Mouse (Mus musculus): ENCODE results near the gene Fgf3.

DNA sequence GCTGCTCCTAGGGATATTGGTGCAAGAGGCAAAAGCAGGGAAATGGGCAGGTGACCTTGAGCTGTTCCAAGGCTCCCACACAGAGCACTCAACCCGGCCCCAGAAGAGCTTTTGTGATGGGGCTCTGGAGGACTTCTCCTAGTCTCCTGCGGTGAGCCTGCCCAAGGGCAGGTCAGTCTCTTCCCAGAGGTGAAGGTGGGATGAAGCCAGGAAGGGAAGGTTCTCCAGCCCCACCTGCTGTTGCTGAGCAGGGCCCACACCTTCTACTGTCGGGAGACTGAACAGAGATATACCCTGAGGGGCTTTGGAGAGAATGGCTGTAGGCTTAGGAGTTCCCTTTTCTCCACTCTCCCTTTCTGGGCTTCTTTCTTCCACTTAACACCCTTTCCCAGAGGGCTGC, 13.4 kb downstream of the Fgf3 start:
- TF ChIP-seq POLR2A (IDR thresholded peaks at IDR 0.05; ENCODE audit: control insufficient read depth, low read depth, low read length) (no peak), CTCF (IDR thresholded peaks at IDR 0.05; ENCODE audit: control insufficient read depth, insufficient read depth, insufficient replicate concordance, low read depth, low read length) (no peak)

Data from testis, adult 2 months (tissue).